Mouse (Mus musculus) kidney, postnatal 4 days (tissue): ENCODE measurements around the gene Tldc1.
A peak's percentile ranks its signal among the peaks of the same experiment; 100 is the strongest.

Source experiments
- DNase-seq, 2 experiments: peaks; one replicate each; pipeline ENCODE4 v3.0.0; 2021; ENCODE audit warnings: mixed read lengths in 2 of 2

Gene Tldc1

GRCm38 (mm10) chr8:119778263-119778662 is at the start of gene Tldc1:
Tldc1 (minus strand) TSS chr8:119778416.
- peak; percentile 100 for DNase-seq

DNA sequence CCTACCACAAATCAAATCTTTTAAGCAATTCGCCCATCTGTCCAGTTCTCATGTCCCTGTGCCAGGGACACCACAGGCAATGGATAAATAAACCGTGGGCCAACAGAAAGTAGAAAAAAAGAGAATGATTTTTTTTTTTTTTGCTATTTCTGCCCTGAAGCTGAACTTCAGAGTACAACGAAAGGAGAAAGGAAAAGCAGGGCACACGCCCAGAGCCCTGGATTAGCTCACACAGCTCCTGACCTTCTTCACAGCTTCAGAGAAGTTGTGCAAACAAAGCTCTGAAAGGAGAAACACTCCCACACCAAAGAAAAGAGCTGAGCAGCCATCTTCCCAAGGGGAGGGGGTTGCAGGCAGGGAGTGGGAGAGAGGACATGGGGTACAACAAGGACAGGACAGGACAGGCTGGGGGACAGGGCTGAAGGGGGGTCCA is 49.5 kb upstream of the Tldc1 start:
- DNase-seq = peak in 1 of 2 experiments; percentile 52

GRCm38 (mm10) chr8:119826982-119827381 is 48.8 kb upstream of the Tldc1 start:
- DNase-seq = no peak

DNA sequence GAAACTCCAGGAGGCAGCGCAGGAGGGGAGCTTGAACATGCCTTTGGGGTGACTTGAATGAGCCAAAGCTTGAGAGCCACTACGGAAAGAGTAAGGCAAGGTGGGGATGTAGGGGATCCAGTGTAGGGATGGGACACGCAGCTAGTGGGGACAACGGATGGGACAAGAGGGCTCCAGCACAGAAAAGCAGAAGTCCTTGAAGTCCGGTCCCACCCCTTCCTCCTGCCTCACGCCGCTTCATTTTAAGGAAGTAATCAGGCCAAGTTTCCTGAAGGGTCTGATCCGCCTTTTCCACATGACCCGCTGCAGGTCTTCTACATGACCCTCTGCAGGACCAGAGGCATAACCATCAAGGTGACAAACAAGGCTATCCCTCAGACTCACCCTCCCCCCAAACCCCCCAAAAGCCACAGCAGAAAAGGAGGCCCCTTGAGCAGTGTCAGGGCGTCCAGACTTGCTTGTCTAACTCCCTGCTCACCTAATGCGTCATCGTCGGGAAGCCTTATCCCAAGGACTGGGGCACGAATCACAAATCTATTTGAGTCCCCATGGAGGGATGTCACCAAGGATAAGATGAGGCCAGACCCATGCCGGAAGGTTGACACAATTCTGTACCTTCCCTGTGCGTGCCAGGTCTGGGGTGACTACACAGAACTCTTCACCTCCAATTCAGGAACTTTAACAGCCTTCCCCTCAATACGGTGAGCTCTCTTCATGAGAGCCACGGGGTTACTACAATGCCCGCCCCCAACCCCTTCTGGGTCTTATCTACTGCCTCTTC is 47.9 kb upstream of the Tldc1 start:
- DNase-seq = no peak

GRCm38 (mm10) chr8:119824809-119825273 is 46.6 kb upstream of the Tldc1 start:
- peak; percentile 62 to 74 for DNase-seq

DNA sequence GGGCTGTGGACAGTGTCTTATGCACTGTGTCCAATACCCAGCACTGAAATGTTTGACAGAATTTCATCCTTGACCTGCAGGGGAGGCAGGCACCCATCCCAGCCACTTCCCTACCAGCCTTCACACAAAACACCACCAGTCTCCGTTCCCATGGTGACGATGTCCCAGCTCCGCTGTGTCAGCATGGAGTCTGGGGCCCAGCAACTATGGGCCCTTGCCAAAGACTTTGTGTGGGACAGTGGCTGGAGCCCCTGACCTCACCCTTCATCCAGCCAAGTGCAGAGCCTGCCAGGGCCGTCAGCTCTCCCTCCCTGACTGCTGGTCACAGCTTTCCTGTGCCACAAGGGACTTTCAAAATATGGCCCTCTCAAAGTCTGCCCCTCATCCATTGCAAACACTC is 45.9 kb upstream of the Tldc1 start:
- peak in 1 of 2 experiments; percentile 41 for DNase-seq

DNA sequence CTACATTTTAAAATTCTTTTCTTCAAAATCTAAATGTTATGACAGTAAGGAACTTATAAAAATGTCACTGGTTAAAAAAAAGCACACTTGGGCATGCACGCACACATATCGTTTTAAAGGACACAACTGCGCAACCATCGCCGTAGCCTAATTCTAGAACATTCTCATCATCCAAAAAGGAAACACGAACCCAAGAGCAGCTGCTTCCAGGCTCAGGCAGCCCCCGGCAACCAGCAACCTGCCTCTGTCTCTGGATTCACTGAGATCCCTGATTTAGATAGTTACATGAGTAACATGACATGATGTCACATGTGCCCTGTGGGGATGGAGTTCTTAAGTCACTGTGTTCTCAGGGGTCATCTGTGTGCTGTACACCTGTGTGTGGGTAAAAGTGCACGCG is 45.1 kb upstream of the Tldc1 start:
- DNase-seq = no peak

GRCm38 (mm10) chr8:119821691-119822090 is 43.5 kb upstream of the Tldc1 start:
- no peak for DNase-seq

GRCm38 (mm10) chr8:119819976-119820375 is 41.8 kb upstream of the Tldc1 start:
- no peak for DNase-seq

GRCm38 (mm10) chr8:119819316-119819715 is 41.1 kb upstream of the Tldc1 start:
- peak in 1 of 2 experiments; percentile 63 for DNase-seq

GRCm38 (mm10) chr8:119817446-119817845 is 39.2 kb upstream of the Tldc1 start:
- no peak for DNase-seq

- no peak for DNase-seq
Observed at GRCm38 (mm10) chr8:119816219-119816618, 38.0 kb upstream of the Tldc1 start.

GRCm38 (mm10) chr8:119812650-119813431 is 34.6 kb upstream of the Tldc1 start:
- peak; percentile 70 to 80 for DNase-seq

GRCm38 (mm10) chr8:119811925-119812324 is 33.7 kb upstream of the Tldc1 start:
- peak in 1 of 2 experiments; percentile 58 for DNase-seq

- no peak for DNase-seq
Observed at GRCm38 (mm10) chr8:119810953-119811499, 32.8 kb upstream of the Tldc1 start.

- no peak for DNase-seq
Observed at GRCm38 (mm10) chr8:119810127-119810868, 32.1 kb upstream of the Tldc1 start.

GRCm38 (mm10) chr8:119809620-119810019 is 31.4 kb upstream of the Tldc1 start:
- DNase-seq = no peak

DNA sequence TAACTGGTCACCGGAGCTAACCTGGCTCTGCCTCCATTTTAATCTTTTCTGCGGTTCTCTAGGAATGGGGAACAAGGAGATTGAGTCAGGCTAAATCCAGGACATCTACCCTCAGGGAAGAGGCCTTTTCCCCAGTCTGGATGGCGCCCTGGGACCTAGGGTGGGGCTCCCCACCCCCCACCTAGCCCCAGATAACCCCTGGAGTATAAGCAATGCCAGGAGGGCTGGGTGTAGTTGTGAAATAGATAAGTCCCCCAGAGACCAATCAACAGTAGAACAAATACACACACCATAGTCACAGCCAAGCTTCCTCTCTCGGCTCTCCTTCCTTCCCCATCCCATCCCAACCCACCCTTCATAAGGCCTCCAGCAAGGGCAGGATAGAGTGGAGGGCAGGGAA is 29.5 kb upstream of the Tldc1 start:
- DNase-seq = no peak

- peak in 1 of 2 experiments; percentile 50 for DNase-seq
Observed at GRCm38 (mm10) chr8:119806422-119807263, 28.4 kb upstream of the Tldc1 start.

DNA sequence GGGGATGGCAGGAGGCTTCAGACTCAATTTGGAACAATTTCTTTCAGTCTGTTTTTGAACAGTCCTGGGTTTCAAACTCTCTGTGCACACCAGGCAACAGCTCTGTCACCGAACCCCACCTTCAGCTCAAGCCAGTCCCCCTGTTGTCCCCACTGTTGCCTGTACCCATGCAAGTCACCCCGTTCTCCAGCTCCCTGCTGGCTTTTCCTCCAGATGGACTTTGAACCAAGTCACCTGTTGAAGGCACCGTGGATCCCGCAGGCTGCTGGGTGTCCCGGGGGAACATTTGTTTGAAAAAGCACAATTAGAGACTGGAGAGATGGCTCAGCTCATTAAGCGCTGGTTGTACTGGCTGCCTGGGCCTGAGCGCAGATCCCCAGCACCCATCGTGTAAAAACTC is 27.1 kb upstream of the Tldc1 start:
- DNase-seq = no peak

DNA sequence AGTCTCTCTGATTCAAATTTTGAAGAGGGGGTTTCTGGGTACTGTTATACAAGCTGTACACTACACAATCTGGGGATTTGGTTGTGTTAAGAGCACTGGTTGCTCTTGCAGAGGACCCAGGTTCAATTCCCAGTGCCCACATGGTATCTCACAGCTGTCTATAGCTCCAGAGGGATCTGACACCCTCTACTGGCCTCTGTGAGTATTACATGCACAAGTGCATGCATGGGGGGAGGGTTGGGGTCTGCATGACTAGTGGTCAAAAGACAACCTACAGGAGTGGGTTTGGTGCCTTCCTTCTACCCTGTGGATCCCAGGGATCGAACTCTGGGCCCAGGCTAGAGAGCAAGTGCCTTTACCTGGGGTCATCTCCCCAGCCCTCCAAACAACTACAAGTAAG is 24.4 kb upstream of the Tldc1 start:
- DNase-seq = no peak

DNA sequence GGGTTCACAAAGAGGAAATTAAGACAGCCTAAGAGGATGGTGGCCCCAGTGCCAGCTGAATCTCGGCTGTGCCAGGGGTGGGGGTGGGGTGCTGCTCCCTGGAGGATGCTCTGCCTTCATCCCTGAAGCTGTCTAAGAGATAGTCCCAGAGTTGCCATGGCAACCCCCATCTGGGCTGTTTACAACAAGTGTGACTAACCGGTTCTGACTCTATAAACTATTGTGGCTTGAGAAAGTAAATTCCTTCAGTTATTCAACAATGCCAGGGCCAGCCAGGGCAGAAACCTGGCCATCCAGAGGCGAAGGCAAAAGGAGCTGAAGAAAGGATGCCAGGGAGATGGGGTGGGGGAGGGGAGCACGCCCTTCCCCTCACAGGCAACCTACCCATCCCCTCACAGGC is 23.0 kb upstream of the Tldc1 start:
- DNase-seq = no peak
